Mouse (Mus musculus): Measurements from ENCODE around the gene Ttc8.

The Ttc8 gene

DNA sequence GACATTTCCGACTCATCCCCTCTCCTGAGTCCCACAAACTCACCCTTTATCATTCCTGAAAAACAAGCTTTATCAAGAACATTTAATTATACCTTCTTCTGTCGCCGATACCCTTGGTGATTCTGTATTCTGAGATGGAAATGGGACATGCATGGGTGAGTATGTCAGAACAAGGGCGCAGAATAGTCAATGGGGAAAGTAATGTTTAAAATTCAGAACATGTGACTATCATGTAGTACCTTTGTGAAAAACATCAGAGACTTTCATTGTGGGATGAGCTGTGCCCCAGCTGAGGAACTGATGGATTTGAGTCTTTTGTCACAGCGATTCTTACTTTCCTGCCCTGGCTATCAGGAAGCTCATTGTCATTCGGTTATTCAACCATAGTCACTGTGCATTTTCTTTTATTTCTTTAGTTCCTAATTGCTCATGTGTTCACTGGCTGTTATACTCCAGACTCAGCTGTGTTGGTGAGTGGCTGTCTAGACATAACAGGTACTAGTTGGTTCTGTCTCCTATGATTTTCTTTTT is 104.1 kb downstream of the Ttc8 start:
- in situ Hi-C loops (cut with MboI; ENCODE audit: unreplicated experiment in 2 of 2): no loop called here

DNA sequence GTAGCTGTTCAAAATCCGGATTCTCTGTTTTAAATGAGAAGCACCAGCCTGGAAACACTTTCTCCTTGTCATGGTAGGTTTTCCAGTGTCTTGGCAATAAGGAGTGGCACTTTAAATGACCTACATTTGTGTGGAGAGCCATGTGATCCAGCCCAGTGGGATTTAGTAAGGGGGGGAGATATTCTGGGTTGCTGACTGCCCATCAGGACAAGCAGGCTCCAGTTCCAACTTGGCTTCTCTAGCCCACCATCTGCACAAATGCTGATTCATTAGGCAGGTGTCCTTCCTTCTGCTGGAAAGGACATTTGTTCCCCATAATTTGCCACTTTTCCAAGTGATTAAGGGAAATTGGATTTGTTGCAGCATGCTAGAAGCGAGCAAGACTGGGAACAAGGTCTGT is 105.9 kb downstream of the Ttc8 start:
- in situ Hi-C loops (cut with MboI; ENCODE audit: unreplicated experiment in 2 of 2): no loop called here

DNA sequence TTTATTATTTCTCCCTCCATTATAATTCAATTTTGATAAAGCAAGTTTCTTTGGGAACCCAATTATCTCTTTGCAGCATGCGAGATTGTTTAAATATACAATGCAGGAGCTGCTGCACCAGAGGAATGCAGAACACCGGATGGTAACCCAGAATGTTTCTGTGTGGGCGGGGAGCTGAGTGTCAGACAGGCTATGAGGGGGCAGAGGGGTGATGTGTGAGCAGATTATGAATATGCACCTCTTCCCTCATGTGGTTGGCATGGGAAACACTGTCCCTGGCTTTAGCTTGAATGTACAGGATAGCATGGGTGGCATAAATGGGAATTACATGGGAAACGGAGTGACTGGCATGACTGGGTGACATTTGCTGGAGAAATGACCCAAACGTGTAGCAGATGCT is 108.3 kb downstream of the Ttc8 start:
- in situ Hi-C loops (cut with MboI; ENCODE audit: unreplicated experiment in 2 of 2): no loop called here

DNA sequence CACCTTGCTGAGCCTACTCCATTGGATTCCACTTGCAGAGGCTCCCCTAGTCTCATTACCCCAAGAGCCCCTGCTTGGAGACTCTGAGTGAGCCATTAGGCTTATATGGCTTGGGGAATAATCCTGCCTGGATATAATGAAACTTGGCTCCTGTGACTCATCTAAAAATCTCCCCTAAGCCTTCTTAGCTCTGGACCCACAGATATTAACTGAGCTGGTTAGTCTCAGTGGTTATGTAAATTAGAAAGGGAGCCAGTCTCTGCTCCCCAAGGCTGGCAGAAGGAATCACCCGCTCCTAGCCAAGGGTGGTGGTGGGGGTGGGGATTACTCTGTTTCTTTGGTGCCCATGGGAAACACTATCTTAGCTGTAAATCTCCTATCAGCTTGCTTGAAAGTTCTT is 109.6 kb downstream of the Ttc8 start:
- in situ Hi-C loops (cut with MboI; ENCODE audit: unreplicated experiment in 2 of 2): no loop called here
